12 mouse cellular contexts compared by ENCODE assay signal in the genomic region with DNA sequence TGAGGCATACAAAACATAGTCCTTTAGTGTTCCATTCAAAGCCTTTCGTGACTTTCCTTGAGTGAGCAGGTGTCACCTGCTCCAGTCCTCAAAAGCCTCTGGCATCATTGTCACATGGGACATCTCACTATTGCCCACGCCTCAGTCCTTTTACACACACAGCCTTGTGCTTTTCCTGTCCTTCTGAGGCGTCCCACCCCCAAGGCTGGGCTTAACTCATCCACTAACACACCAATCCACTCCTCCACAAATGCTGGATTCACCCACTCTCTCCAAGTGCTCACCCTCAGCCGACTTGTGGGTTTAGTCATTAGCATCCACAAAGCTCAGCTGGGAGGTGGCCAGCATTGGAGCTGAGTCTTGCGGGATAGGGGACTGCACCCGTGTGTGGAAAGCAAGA. TPM values are rescaled to one million over a fixed set of nuclear protein-coding genes. Genes with fewer than 3 reads are reported as not detected.
A peak's percentile ranks its signal among the peaks of the same experiment; 100 is the strongest.
DNase-seq lines count a peak whose midpoint lies in the region.
"Had no signal": no experiment of that assay in that cellular context is flagged by ENCODE, and none has a peak within 500 bp of the region (broad histone marks: within the 10 kb centered on the region; RNA-seq: fewer than 3 reads in every experiment).

No protein-coding gene starts in this region.

- intact Hi-C loops in heart, postnatal 14 days (cut with DNase I) = no loop called here

- DNase-seq in heart, adult 11 months = peak; percentile 87
- no peak for DNase-seq in heart, postnatal 14 days
- DNase-seq in layer of hippocampus, postnatal 10 days (ENCODE audit: low spot score in 2 of 2) = peak; percentile 27 to 38
- DNase-seq in layer of hippocampus, postnatal 25 days (ENCODE audit: extremely low spot score in 1 of 2, low spot score in 1 of 2) = no peak
- peak; percentile 70 for DNase-seq in Muller cell, postnatal 12 days (ENCODE audit: inconsistent ontology term)
- DNase-seq in frontal cortex, postnatal 36 days (ENCODE audit: low spot score in 2 of 2) = peak; percentile 28 to 35
- no peak for DNase-seq in cerebellum, adult 9-11 months
- DNase-seq in kidney, adult 18-20 months = no peak
- DNase-seq: cerebellum, adult 11-12 months; kidney, adult 8-10 months; kidney, postnatal 4 days had no signal

RNA-seq across cellular contexts. Expression of a gene that starts 4.8 kb away (rescaled TPM):
- total RNA-seq in heart, postnatal 14 days (2021) = 10 to 100 TPM; 20.6 to 22.1 TPM
- 1 to 10 TPM; 1.2 to 2.2 TPM for total RNA-seq in layer of hippocampus, postnatal 10 days (2021)
- total RNA-seq in layer of hippocampus, postnatal 25 days (2021) = 1 to 10 TPM in 1 of 2 experiments, under 1 TPM in 1; 0.62 to 1.3 TPM

RNA-seq across cellular contexts. Expression of a gene that starts 43.0 kb away (rescaled TPM):
- 1 to 10 TPM; 4.1 to 4.5 TPM for total RNA-seq in heart, postnatal 14 days (2021)
- 1 to 10 TPM; 4.0 TPM for total RNA-seq in layer of hippocampus, postnatal 10 days (2021)
- 1 to 10 TPM; 3.9 to 5.6 TPM for total RNA-seq in layer of hippocampus, postnatal 25 days (2021)
- total RNA-seq: common myeloid progenitor, adult 5-6 weeks had no signal

Comparison
In these comparisons a context has a peak if more than half of its experiments do, and no peak if none do; other contexts are left out.
1. DNase-seq: peak in heart, adult 11 months (single experiment), layer of hippocampus, postnatal 10 days (2 of 2), Muller cell, postnatal 12 days (single experiment) and frontal cortex, postnatal 36 days (2 of 2); none in heart, postnatal 14 days (0 of 2), layer of hippocampus, postnatal 25 days (0 of 2), cerebellum, adult 9-11 months (single experiment) and kidney, adult 18-20 months (single experiment).
2. RNA of a gene that starts 4.8 kb away (total RNA-seq): 20.6 to 22.1 TPM in heart, postnatal 14 days; 1.2 to 2.2 TPM in layer of hippocampus, postnatal 10 days and 0.62 to 1.3 TPM in layer of hippocampus, postnatal 25 days; every median in the first group is over 4 times any median in the second.